Mouse (Mus musculus): Measurements from ENCODE around the gene 4930523C07Rik. TPM values are rescaled to one million over a fixed set of nuclear protein-coding genes. Genes with fewer than 3 reads are reported as not detected.

The 4930523C07Rik gene
- polyA plus RNA-seq, 1 experiment from 2014 or later, result 7.3 TPM

DNA sequence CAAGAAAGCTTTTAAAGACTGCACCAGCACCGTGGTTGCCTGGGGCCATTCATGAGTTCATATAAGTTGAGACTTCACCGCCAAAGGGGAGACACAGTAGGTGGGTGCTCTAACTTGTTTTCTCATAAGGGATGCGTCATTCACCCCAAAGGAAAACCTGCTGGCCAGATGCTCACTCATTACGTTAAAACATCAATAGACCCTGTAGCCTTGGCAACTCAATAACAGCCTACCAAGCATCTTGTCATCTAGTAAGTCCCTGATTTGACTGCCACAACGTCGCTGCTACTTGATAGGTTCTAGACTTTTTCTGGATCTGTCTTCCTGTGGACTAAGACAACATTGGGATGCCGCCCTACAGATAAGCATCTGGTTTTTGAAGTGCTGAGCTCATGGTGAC, 1.8 kb upstream of the 4930523C07Rik start:
- no peak overlapping the region for H3K4me3 ChIP-seq (ENCODE audit: low read depth, low read length)
- no peak for ATAC-seq (replicated peaks; ENCODE audit: low FRiP score, low TSS enrichment, low read depth)
- H3K27me3 ChIP-seq (replicated peaks; ENCODE audit: control insufficient read depth, insufficient read depth, low read length), result no peaks in the 10 kb centered on the region
- WGBS, result 91% methylated on average over 7 of the region's 7 CpGs
- DNase-seq (ENCODE audit: low spot score), result no peak
- no peaks in the 10 kb centered on the region for H3K9me3 ChIP-seq (ENCODE audit: control insufficient read depth, low read length)
- no peak overlapping the region for H3K27ac ChIP-seq (ENCODE audit: low read depth)
- H3K36me3 ChIP-seq (ENCODE audit: control insufficient read depth, insufficient read depth, low read length), result no peaks in the 10 kb centered on the region
- H3K9ac ChIP-seq (ENCODE audit: low read length), result no peak overlapping the region
- peaks cover 5% of the 10 kb centered on the region; the same call in 1 of the 2 replicates for H3K4me1 ChIP-seq (replicated peaks; ENCODE audit: control insufficient read depth, insufficient read depth, low read length)
- no peak overlapping the region for H3K4me2 ChIP-seq (ENCODE audit: low read length)

- Histone ChIP-seq H3K9ac (ENCODE audit: low read length) (no peak overlapping the region), H3K27ac (ENCODE audit: low read depth) (no peak overlapping the region)
Measured at GRCm38 (mm10) chr1:160043271-160043975, 759 bp upstream of the 4930523C07Rik start.

GRCm38 (mm10) chr1:160045056-160045715, 1.0 kb downstream of the 4930523C07Rik start:
- Histone ChIP-seq H3K4me2 (ENCODE audit: low read length) (peak overlapping the region; percentile 65), H3K27ac (ENCODE audit: low read depth) (no peak overlapping the region), H3K36me3 (ENCODE audit: control insufficient read depth, insufficient read depth, low read length) (no peaks in the 10 kb centered on the region), H3K9me3 (ENCODE audit: control insufficient read depth, low read length) (no peaks in the 10 kb centered on the region), H3K27me3 (replicated peaks; ENCODE audit: control insufficient read depth, insufficient read depth, low read length) (no peaks in the 10 kb centered on the region), H3K9ac (ENCODE audit: low read length) (peak overlapping the region; percentile 50; the same call in 1 of the 2 replicates), H3K4me1 (replicated peaks; ENCODE audit: control insufficient read depth, insufficient read depth, low read length) (peaks cover 5% of the 10 kb centered on the region; the same call in 1 of the 2 replicates), H3K4me3 (ENCODE audit: low read depth, low read length) (peak overlapping the region; percentile 42; the same call in 1 of the 2 replicates)
- no peak for DNase-seq (ENCODE audit: low spot score)
- WGBS, result 57% methylated on average over 3 of the region's 3 CpGs
- no peak for ATAC-seq (replicated peaks; ENCODE audit: low FRiP score, low TSS enrichment, low read depth)

More at GRCm38 (mm10) chr1:160043271-160043975, 759 bp upstream of the 4930523C07Rik start:
- ATAC-seq (replicated peaks; ENCODE audit: low FRiP score, low TSS enrichment, low read depth) (no peak; the same call in 1 of the 2 replicates), DNase-seq (ENCODE audit: low spot score) (no peak)
- no peaks in the 10 kb centered on the region for H3K36me3 ChIP-seq (ENCODE audit: control insufficient read depth, insufficient read depth, low read length)
- no peak overlapping the region for H3K4me3 ChIP-seq (ENCODE audit: low read depth, low read length)
- H3K9me3 ChIP-seq (ENCODE audit: control insufficient read depth, low read length), result no peaks in the 10 kb centered on the region
- WGBS, result 87% methylated on average over 13 of the region's 13 CpGs
- H3K4me2 ChIP-seq (ENCODE audit: low read length), result peak overlapping the region; percentile 65; the same call in 1 of the 2 replicates
- H3K4me1 ChIP-seq (replicated peaks; ENCODE audit: control insufficient read depth, insufficient read depth, low read length), result peaks cover 5% of the 10 kb centered on the region; the same call in 1 of the 2 replicates
- no peaks in the 10 kb centered on the region for H3K27me3 ChIP-seq (replicated peaks; ENCODE audit: control insufficient read depth, insufficient read depth, low read length)

- H3K4me2 ChIP-seq (ENCODE audit: low read length), result no peak overlapping the region
- H3K36me3 ChIP-seq (ENCODE audit: control insufficient read depth, insufficient read depth, low read length), result no peaks in the 10 kb centered on the region
- ATAC-seq (replicated peaks; ENCODE audit: low FRiP score, low TSS enrichment, low read depth) (no peak), DNase-seq (ENCODE audit: low spot score) (no peak)
- H3K9me3 ChIP-seq (ENCODE audit: control insufficient read depth, low read length), result no peaks in the 10 kb centered on the region
- H3K4me1 ChIP-seq (replicated peaks; ENCODE audit: control insufficient read depth, insufficient read depth, low read length), result peaks cover 5% of the 10 kb centered on the region; the same call in 1 of the 2 replicates
- no peak overlapping the region for H3K27ac ChIP-seq (ENCODE audit: low read depth)
- H3K27me3 ChIP-seq (replicated peaks; ENCODE audit: control insufficient read depth, insufficient read depth, low read length), result no peaks in the 10 kb centered on the region
- no peak overlapping the region for H3K9ac ChIP-seq (ENCODE audit: low read length)
- 87% methylated on average over 5 of the region's 5 CpGs for WGBS
- no peak overlapping the region for H3K4me3 ChIP-seq (ENCODE audit: low read depth, low read length)
Measured at GRCm38 (mm10) chr1:160045971-160046370, 1.8 kb downstream of the 4930523C07Rik start.

DNA sequence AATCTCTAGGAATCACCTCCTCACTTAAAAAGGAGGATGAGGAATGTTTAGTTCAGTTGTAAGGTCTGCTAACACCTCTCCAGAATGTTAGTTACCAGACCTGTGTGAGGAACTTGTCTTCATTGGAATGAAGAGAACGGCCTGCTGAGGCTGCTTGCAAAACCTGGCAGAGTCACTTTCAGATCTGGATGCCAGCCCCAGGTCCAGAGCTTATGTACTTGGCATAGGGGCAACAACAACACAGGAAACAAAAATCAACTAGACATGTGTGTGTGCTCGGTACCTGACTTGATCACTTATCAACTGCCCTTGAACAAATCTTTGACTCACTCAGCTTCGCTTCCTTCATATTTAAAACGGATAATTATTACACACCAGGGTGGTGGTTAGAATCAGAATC, 2.6 kb downstream of the 4930523C07Rik start:
- 88% methylated on average over 4 of the region's 4 CpGs for WGBS

DNA sequence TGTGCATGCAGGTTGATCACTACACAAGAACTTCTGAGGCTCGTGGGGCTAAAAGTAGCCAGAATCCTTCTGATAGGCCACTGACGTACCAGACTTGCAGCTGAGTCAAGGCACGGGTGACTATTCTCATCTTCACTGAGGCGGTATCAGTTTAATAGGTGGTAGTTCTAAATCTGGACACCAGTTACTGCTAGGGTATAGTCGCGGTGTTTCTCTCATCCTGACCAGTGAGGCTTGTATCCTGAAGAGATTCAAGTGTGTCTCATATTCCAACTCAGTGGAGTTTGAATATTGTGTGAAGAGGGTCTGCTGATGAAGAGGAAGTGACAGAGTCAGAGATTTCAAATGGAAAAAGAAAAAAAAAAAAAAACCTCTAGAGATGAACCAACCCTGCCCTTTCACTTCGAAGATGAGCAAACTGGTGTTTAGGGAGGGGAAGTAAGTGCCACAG, 3.3 kb downstream of the 4930523C07Rik start:
- ATAC-seq (replicated peaks; ENCODE audit: low FRiP score, low TSS enrichment, low read depth), result no peak
- Histone ChIP-seq H3K9me3 (ENCODE audit: control insufficient read depth, low read length) (no peaks in the 10 kb centered on the region), H3K4me3 (ENCODE audit: low read depth, low read length) (no peak overlapping the region), H3K4me1 (replicated peaks; ENCODE audit: control insufficient read depth, insufficient read depth, low read length) (peaks cover 5% of the 10 kb centered on the region; the same call in 1 of the 2 replicates), H3K36me3 (ENCODE audit: control insufficient read depth, insufficient read depth, low read length) (no peaks in the 10 kb centered on the region), H3K9ac (ENCODE audit: low read length) (no peak overlapping the region), H3K27ac (ENCODE audit: low read depth) (no peak overlapping the region), H3K27me3 (replicated peaks; ENCODE audit: control insufficient read depth, insufficient read depth, low read length) (no peaks in the 10 kb centered on the region), H3K4me2 (ENCODE audit: low read length) (no peak overlapping the region)
- no peak for DNase-seq (ENCODE audit: low spot score)
- WGBS, result 87% methylated on average over 7 of the region's 7 CpGs

More for the DNA sequence above, 2.6 kb downstream of the 4930523C07Rik start:
- H3K4me3 ChIP-seq (ENCODE audit: low read depth, low read length), result no peak overlapping the region
- no peaks in the 10 kb centered on the region for H3K9me3 ChIP-seq (ENCODE audit: control insufficient read depth, low read length)
- H3K27ac ChIP-seq (ENCODE audit: low read depth), result no peak overlapping the region
- no peak overlapping the region for H3K4me2 ChIP-seq (ENCODE audit: low read length)
- no peaks in the 10 kb centered on the region for H3K27me3 ChIP-seq (replicated peaks; ENCODE audit: control insufficient read depth, insufficient read depth, low read length)
- H3K36me3 ChIP-seq (ENCODE audit: control insufficient read depth, insufficient read depth, low read length), result no peaks in the 10 kb centered on the region
- H3K4me1 ChIP-seq (replicated peaks; ENCODE audit: control insufficient read depth, insufficient read depth, low read length), result peaks cover 5% of the 10 kb centered on the region; the same call in 1 of the 2 replicates
- no peak overlapping the region for H3K9ac ChIP-seq (ENCODE audit: low read length)
- DNase-seq (ENCODE audit: low spot score) (no peak), ATAC-seq (replicated peaks; ENCODE audit: low FRiP score, low TSS enrichment, low read depth) (no peak)

DNA sequence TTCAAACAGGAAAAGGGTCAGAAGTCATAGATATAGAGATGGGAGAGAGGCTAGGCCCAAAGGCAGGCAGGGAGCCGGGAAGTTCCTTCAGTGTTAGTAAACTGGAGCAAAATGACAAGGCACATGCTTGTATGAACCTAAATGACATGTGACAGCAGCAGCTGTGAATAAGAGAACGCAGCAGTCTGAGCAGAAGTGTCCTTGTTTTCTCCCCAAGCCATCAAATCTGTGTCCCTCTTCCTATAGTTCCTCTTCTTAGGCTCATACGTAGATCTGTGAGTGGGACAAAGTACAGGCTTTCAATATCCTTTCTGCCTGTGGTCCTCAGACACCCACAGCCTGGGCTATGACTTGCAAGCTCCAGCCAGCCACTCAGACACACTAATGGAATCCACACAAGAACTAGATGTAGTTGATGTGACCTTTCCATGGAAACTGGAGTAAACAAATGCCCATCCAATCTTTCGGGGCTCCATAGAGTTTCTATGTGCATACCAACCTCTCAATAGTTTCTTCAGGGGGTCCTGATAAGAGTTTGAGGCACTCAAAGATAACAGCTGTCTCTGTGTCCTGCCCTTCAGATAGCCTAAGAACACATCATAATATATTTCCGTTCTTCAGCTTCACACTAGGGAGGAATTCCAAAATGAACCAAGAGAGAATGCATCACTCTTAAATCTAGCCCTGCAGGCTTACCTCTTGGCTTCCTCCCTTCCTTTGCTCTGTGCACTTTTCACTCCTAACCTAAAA, 5.1 kb downstream of the 4930523C07Rik start:
- ATAC-seq (replicated peaks; ENCODE audit: low FRiP score, low TSS enrichment, low read depth) (no peak), DNase-seq (ENCODE audit: low spot score) (no peak)
- no peaks in the 10 kb centered on the region for H3K27me3 ChIP-seq (replicated peaks; ENCODE audit: control insufficient read depth, insufficient read depth, low read length)
- H3K4me2 ChIP-seq (ENCODE audit: low read length), result no peak overlapping the region
- H3K9ac ChIP-seq (ENCODE audit: low read length), result no peak overlapping the region
- H3K4me1 ChIP-seq (replicated peaks; ENCODE audit: control insufficient read depth, insufficient read depth, low read length), result no peaks in the 10 kb centered on the region
- no peaks in the 10 kb centered on the region for H3K9me3 ChIP-seq (ENCODE audit: control insufficient read depth, low read length)
- 77% methylated on average over 5 of the region's 5 CpGs for WGBS
- no peak overlapping the region for H3K4me3 ChIP-seq (ENCODE audit: low read depth, low read length)
- no peaks in the 10 kb centered on the region for H3K36me3 ChIP-seq (ENCODE audit: control insufficient read depth, insufficient read depth, low read length)
- H3K27ac ChIP-seq (ENCODE audit: low read depth), result no peak overlapping the region

DNA sequence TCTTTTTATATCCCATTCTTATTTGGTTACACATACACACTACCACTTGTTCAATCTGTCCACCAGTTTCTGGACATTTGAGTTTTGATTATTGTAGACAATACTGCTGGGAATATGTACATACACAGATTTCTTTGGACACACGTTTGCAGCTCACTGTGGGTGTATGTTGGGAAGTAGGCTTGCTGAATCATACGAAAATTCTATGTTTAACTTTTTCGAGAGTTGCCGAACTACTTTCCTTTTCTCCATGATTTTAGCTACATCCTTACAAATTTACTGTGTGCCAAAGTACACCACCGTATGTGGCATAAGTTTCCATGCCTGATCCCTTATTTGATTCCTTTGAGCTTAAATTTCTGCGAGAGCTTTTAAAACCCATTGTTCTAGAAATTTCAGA, 6.7 kb downstream of the 4930523C07Rik start:
- no peaks in the 10 kb centered on the region for H3K27me3 ChIP-seq (replicated peaks; ENCODE audit: control insufficient read depth, insufficient read depth, low read length)
- no peaks in the 10 kb centered on the region for H3K9me3 ChIP-seq (ENCODE audit: control insufficient read depth, low read length)
- DNase-seq (ENCODE audit: low spot score) (no peak), ATAC-seq (replicated peaks; ENCODE audit: low FRiP score, low TSS enrichment, low read depth) (no peak)
- no peak overlapping the region for H3K27ac ChIP-seq (ENCODE audit: low read depth)
- H3K36me3 ChIP-seq (ENCODE audit: control insufficient read depth, insufficient read depth, low read length), result no peaks in the 10 kb centered on the region
- H3K9ac ChIP-seq (ENCODE audit: low read length), result no peak overlapping the region
- no peak overlapping the region for H3K4me2 ChIP-seq (ENCODE audit: low read length)
- H3K4me1 ChIP-seq (replicated peaks; ENCODE audit: control insufficient read depth, insufficient read depth, low read length), result no peaks in the 10 kb centered on the region
- WGBS, result 94% methylated on average over 6 of the region's 6 CpGs
- H3K4me3 ChIP-seq (ENCODE audit: low read depth, low read length), result no peak overlapping the region

All from intestine, embryonic 14.5 days (tissue).